Mouse (Mus musculus) heart, embryonic 16.5 days (tissue): Measurements from ENCODE around the gene Cabp2. TPM values are rescaled to one million over a fixed set of nuclear protein-coding genes. Genes with fewer than 3 reads are reported as not detected.

Experiments used
- ATAC-seq: fragments of 200-750 bp; cut with Nextera tagmentation; replicated peaks from 2 replicates; pipeline ENCODE4 v1.8.0; 2017; ENCODE audit warnings: moderate number of reproducible peaks; ENCODE audit not compliant: insufficient read depth, low FRiP score; ENCODE audit errors: extremely low read depth
- H3K27ac ChIP-seq: fragments of 300-500 bp; sonication (generic); 2 replicates; pipeline ENCODE4 v1.5.1; 2014; ENCODE audit warnings: mild to moderate bottlenecking, low read length, control low read depth, moderate library complexity
- H3K27me3 ChIP-seq: fragments of 300-500 bp; sonication (generic); 2 replicates; pipeline ENCODE4 v1.6.1; 2014; ENCODE audit warnings: low read length, mixed read lengths; ENCODE audit not compliant: control insufficient read depth, insufficient read depth
- H3K36me3 ChIP-seq: fragments of 300-500 bp; sonication (generic); 2 replicates; pipeline ENCODE4 v1.6.1; 2014; ENCODE audit not compliant: control insufficient read depth, insufficient read depth
- H3K4me1 ChIP-seq: fragments of 300-500 bp; sonication (generic); 2 replicates; pipeline ENCODE4 v1.6.1; 2014; ENCODE audit warnings: low read length, mixed read lengths; ENCODE audit not compliant: control insufficient read depth, insufficient read depth
- H3K4me2 ChIP-seq: fragments of 300-500 bp; sonication (generic); 2 replicates; pipeline ENCODE4 v1.6.1; 2014; ENCODE audit warnings: low read depth, mild to moderate bottlenecking, control low read depth, low read length
- H3K4me3 ChIP-seq: fragments of 300-500 bp; sonication (generic); 2 replicates; pipeline ENCODE4 v1.5.1; 2014; ENCODE audit warnings: mild to moderate bottlenecking, control low read depth, low read length
- H3K9ac ChIP-seq: fragments of 300-500 bp; sonication (generic); 2 replicates; pipeline ENCODE4 v1.6.1; 2014; ENCODE audit warnings: low read length, control low read depth
- H3K9me3 ChIP-seq: fragments of 300-500 bp; sonication (generic); replicated peaks from 2 replicates; pipeline ENCODE4 v1.6.1; 2016; ENCODE audit warnings: low read length; ENCODE audit not compliant: control insufficient read depth
- WGBS: fragments of 180-500 bp; shearing (Covaris S2); extraction: QIAGEN DNeasy Blood & Tissue Kit; methylation state at CpG from one replicate; pipeline ENCODE4 v1.1.7; 2014; 5-methylcytosine and 5-hydroxymethylcytosine counted together
- polyA plus RNA-seq: library from polyadenylated mRNA; unstranded; fragments of >200 nt; fragmentation: Nextera tagmentation; extraction: Ambion mirVana; gene quantifications from 2 replicates; pipeline ENCODE4 v1.2.1, GENCODE M21; 2015

Cabp2 gene
- polyA plus RNA-seq, 1 experiment from 2014 or later = not detected

GRCm38 (mm10) chr19:4054613-4055012 lies 26.8 kb upstream of the Cabp2 start:
- H3K27ac ChIP-seq = no peak overlapping the region
- H3K4me1 ChIP-seq = peaks cover 15% of the 10 kb centered on the region
- H3K9me3 ChIP-seq = no peaks in the 10 kb centered on the region
- no peak overlapping the region for H3K9ac ChIP-seq
- H3K36me3 ChIP-seq = no peaks in the 10 kb centered on the region
- no peaks in the 10 kb centered on the region for H3K27me3 ChIP-seq
- ATAC-seq = no peak
- H3K4me2 ChIP-seq = no peak overlapping the region
- no peak overlapping the region for H3K4me3 ChIP-seq
- 89% methylated on average over 5 of the region's 5 CpGs for WGBS

- no peak for ATAC-seq
These were observed 26.0 kb upstream of the Cabp2 start for GRCm38 (mm10) chr19:4055216-4055946.

GRCm38 (mm10) chr19:4055947-4056693 lies 25.3 kb upstream of the Cabp2 start:
- no peak for ATAC-seq
- WGBS = 45% methylated on average over 15 of the region's 15 CpGs
- 0 out of 2 replicates have a peak overlapping the region, but pooled peaks have one; percentile 6 for H3K9ac ChIP-seq

More at GRCm38 (mm10) chr19:4055216-4055946, 26.0 kb upstream of the Cabp2 start:
- Histone ChIP-seq H3K4me1 (peaks cover 15% of the 10 kb centered on the region), H3K4me2 (no peak overlapping the region), H3K27ac (no peak overlapping the region), H3K27me3 (no peaks in the 10 kb centered on the region), H3K36me3 (no peaks in the 10 kb centered on the region), H3K9me3 (no peaks in the 10 kb centered on the region), H3K4me3 (no peak overlapping the region), H3K9ac (no peak overlapping the region)
- WGBS = 63% methylated on average over 8 of the region's 8 CpGs

GRCm38 (mm10) chr19:4056727-4057126 lies 24.7 kb upstream of the Cabp2 start:
- no peaks in the 10 kb centered on the region for H3K36me3 ChIP-seq
- WGBS = 42% methylated on average over 4 of the region's 4 CpGs
- ATAC-seq = no peak
- peaks cover 15% of the 10 kb centered on the region for H3K4me1 ChIP-seq
- no peak overlapping the region for H3K4me3 ChIP-seq
- 0 out of 2 replicates have a peak overlapping the region, but pooled peaks have one; percentile 6 for H3K9ac ChIP-seq
- H3K4me2 ChIP-seq = no peak overlapping the region
- H3K9me3 ChIP-seq = no peaks in the 10 kb centered on the region
- no peaks in the 10 kb centered on the region for H3K27me3 ChIP-seq
- no peak overlapping the region for H3K27ac ChIP-seq

More at GRCm38 (mm10) chr19:4055947-4056693, 25.3 kb upstream of the Cabp2 start:
- Histone ChIP-seq H3K4me3 (no peak overlapping the region), H3K27ac (no peak overlapping the region), H3K4me2 (no peak overlapping the region), H3K27me3 (no peaks in the 10 kb centered on the region), H3K36me3 (no peaks in the 10 kb centered on the region), H3K9me3 (no peaks in the 10 kb centered on the region), H3K4me1 (peaks cover 15% of the 10 kb centered on the region)

GRCm38 (mm10) chr19:4057389-4057788 lies 24.0 kb upstream of the Cabp2 start:
- no peak overlapping the region for H3K4me2 ChIP-seq

GRCm38 (mm10) chr19:4057962-4058361 lies 23.4 kb upstream of the Cabp2 start:
- Histone ChIP-seq H3K9ac (no peak overlapping the region), H3K36me3 (no peaks in the 10 kb centered on the region), H3K4me1 (peaks cover 15% of the 10 kb centered on the region), H3K9me3 (no peaks in the 10 kb centered on the region), H3K27ac (no peak overlapping the region), H3K4me3 (no peak overlapping the region), H3K4me2 (no peak overlapping the region), H3K27me3 (no peaks in the 10 kb centered on the region)
- ATAC-seq = no peak
- 95% methylated on average over 7 of the region's 7 CpGs for WGBS

More at GRCm38 (mm10) chr19:4057389-4057788, 24.0 kb upstream of the Cabp2 start:
- H3K36me3 ChIP-seq = no peaks in the 10 kb centered on the region
- peaks cover 15% of the 10 kb centered on the region for H3K4me1 ChIP-seq
- no peaks in the 10 kb centered on the region for H3K27me3 ChIP-seq
- no peak overlapping the region for H3K27ac ChIP-seq
- no peak for ATAC-seq
- no peaks in the 10 kb centered on the region for H3K9me3 ChIP-seq
- 79% methylated on average over 13 of the region's 13 CpGs for WGBS
- no peak overlapping the region for H3K4me3 ChIP-seq
- H3K9ac ChIP-seq = no peak overlapping the region

DNA sequence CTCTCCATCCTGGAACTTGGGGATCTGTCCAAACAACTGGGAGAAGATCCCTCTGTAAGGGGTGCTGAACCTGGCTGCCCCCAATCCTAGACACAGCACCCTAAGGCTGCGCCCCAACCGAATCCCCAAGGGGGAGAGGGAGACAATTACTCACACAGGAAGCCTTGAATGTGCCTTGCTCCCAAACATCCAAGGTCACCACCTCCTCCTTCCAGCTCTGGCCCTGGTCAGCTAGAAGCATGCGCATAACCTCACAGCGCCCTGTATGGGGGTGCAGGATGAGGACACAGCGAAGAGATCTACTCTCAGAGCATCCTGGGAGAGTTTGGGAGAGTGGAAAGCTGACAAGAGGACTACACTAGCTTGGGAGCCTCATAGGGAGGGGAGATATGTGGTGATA lies 22.8 kb upstream of the Cabp2 start:
- no peaks in the 10 kb centered on the region for H3K36me3 ChIP-seq
- WGBS = 88% methylated on average over 5 of the region's 5 CpGs
- H3K4me1 ChIP-seq = peaks cover 15% of the 10 kb centered on the region
- no peak overlapping the region for H3K27ac ChIP-seq
- no peak for ATAC-seq
- H3K4me2 ChIP-seq = no peak overlapping the region
- H3K9me3 ChIP-seq = no peaks in the 10 kb centered on the region
- no peak overlapping the region for H3K4me3 ChIP-seq
- H3K27me3 ChIP-seq = no peaks in the 10 kb centered on the region
- H3K9ac ChIP-seq = no peak overlapping the region

DNA sequence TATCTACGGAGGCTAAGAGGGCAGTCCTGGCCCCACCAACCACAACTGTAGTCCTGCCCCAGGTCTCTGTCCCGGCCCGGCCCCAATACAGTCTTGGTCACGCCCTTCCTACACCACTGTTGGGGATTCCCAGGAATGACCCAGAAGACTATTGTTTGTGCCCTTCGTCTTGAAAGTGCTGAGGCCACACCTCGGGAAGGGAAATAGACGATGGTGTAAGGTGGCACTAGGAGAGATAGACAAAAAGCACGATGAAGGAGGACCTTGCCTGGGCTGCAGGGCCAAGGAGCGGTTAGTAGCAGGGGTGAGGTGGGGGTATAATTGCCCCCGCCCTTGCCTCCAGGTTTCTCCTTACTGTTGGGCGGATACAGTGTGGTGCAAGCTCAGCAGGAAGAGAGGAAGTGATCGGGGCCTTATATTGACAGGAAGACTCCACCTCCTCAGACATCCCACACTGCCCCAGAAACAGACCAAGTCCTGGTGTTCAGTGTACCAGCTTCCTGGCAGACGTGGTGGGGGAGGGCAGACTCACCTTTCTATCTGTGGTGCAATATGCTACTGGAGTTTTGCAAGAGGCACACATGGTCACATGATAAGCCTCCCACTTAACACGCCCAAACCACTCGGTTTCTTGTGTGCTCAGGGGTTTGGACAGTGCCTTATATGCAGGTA lies 22.2 kb upstream of the Cabp2 start, which contains the start of gene Gstp3:
TSS of gene Gstp3 (minus strand) at position 501 of the 672 bp plus-strand sequence.
- H3K9ac ChIP-seq = no peak within 1 kb of the TSS
- H3K4me1 ChIP-seq = peaks cover 15% of the 10 kb centered on the region

More for the DNA sequence above, 22.2 kb upstream of the Cabp2 start, which contains the start of gene Gstp3:
- 69% methylated on average over 15 of the region's 15 CpGs for WGBS
- Histone ChIP-seq H3K27ac (no peak within 1 kb of the TSS), H3K4me2 (no peak within 1 kb of the TSS), H3K9me3 (no peaks in the 10 kb centered on the region), H3K36me3 (no peaks in the 10 kb centered on the region), H3K4me3 (no peak within 1 kb of the TSS), H3K27me3 (no peaks in the 10 kb centered on the region)
- peak; percentile 31; the same call in 1 of the 2 replicates for ATAC-seq
